Mouse (Mus musculus) cerebellum, postnatal 4 days (tissue): ENCODE measurements at regions not wholly inside any gene's neighbourhood (a gene's known extent, or its start where the extent isn't known, plus 50 kb on each side); places are given as distances from the start of the nearest gene placed in this dataset.

Experiments
- DNase-seq, 2 experiments: peaks; one replicate each; pipeline ENCODE4 v3.0.0; 2022; ENCODE audit warnings: low spot score in 2 of 2, mixed read lengths in 1 of 2

- no peak for DNase-seq
Measured at GRCm38 (mm10) chr16:90666271-90666986, 60.8 kb downstream of the Mis18a start.

DNA sequence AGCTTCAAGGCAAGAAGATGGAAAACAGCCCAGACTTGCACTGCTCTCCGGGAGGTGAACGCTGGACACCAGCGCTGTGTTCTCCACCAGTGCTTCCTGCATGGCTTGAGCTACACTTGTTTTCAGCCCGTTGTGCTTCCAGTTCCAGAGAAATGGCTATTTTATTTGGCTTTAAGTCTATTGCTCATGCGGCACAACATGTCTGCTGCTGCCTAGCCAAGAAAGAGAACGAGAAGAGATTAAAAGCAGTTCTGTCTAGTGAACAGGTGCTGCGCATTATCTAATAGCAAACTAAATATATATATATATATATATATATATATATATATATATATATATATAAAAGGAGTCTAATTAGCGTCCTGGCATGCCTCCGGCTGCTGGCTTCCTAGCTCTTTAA is 63.1 kb downstream of the Mis18a start:
- no peak for DNase-seq

DNA sequence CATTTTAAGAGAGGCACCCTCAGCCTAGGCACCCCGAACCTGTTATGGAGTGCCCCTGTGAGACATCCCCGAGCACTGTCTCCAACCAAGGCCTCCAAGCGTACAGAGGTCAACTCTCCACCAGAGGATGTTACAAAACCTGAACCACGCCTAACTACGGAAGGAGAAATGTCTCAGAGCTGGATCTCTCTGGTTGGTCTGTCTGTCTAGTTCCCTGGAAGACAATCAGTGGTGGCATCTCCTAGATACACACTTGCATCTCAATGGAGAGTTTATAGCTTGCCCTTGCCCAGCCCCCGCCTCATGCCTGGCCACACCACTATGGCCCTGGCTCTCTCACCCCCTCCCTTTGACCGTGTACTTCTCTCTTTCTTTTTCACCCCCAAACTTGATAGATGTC is 69.2 kb downstream of the Mis18a start:
- no peak for DNase-seq

DNA sequence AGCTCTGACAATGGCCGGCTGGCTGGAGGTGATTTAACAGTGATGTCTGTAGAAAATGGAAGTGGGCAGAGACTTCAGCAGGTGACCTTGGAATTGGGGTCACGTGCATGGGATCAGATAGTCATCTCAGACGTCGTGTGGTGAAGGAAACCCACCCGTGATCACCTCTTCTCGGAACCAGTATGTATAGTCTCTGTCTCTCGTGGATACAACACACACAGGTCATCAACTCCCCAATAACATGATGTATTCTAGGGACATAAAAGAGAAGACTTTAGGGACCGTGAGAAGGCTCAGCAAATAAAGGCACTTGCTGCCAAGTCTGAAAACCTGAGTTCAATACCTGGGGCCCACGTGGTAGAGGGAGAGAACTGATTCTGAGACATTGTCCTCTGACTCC is 70.2 kb downstream of the Mis18a start:
- no peak for DNase-seq

GRCm38 (mm10) chr16:90656571-90657011 is 70.6 kb downstream of the Mis18a start:
- peak in 1 of 2 experiments; percentile 52 for DNase-seq

- DNase-seq: no peak
Measured at GRCm38 (mm10) chr16:90654853-90655252, 72.4 kb downstream of the Mis18a start.

- DNase-seq: no peak
Measured at GRCm38 (mm10) chr16:90652821-90653220, 74.4 kb downstream of the Mis18a start.

GRCm38 (mm10) chr16:90648161-90648560 is 79.0 kb downstream of the Mis18a start:
- no peak for DNase-seq

- DNase-seq: no peak
Measured at GRCm38 (mm10) chr16:90642671-90643070, 84.5 kb downstream of the Mis18a start.

GRCm38 (mm10) chr16:90635216-90635615 is 92.0 kb downstream of the Mis18a start:
- no peak for DNase-seq

DNA sequence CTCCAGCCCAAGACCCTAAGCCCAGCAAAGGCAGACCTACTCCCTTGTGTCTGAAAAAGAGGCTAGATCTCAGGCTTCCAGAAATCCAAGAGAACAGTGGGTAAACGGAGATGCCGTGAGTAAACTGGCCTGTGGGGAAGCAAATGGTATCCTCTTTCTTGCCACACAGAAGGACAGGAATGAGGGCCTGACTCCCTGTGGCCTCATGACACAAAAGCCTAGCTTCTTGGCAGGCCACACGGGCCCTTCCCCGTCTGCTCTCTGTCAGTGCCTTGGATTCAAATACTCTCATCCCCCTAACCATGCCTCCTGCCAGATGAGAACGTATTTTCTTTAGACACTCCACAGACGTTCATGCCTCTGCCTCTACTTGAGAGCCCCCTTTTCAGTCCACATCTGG is 97.2 kb downstream of the Mis18a start:
- DNase-seq: peak in 1 of 2 experiments; percentile 20

- DNase-seq: no peak
Measured at GRCm38 (mm10) chr16:90629121-90629930, 97.9 kb downstream of the Mis18a start.

DNA sequence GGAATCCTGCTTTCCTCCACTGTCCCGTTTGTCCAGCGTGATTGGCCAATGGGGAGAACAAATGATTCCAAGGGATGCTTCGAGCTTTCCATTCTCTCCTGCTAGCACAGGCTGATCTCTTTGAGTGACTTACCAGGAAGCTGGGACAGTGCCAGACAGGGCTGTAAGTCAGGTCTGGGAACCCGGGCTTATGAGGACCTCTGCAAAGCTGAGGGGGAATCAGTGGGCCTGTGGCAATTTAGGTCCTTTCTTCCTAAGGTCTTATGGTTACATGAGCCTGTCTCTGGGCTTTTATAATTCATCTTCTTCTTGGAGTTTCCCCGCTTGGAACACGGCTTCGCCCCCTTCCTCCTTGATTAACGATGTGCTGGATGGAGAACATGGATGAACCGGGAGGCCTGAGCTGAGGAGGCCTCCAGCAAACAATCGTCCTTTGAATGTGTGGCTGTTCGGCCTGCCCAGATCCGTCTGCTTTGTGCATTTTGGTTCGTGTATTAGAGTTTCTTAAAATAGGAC is 98.5 kb downstream of the Mis18a start:
- DNase-seq: no peak

GRCm38 (mm10) chr16:90626035-90626670 is 101.1 kb downstream of the Mis18a start:
- no peak for DNase-seq

DNA sequence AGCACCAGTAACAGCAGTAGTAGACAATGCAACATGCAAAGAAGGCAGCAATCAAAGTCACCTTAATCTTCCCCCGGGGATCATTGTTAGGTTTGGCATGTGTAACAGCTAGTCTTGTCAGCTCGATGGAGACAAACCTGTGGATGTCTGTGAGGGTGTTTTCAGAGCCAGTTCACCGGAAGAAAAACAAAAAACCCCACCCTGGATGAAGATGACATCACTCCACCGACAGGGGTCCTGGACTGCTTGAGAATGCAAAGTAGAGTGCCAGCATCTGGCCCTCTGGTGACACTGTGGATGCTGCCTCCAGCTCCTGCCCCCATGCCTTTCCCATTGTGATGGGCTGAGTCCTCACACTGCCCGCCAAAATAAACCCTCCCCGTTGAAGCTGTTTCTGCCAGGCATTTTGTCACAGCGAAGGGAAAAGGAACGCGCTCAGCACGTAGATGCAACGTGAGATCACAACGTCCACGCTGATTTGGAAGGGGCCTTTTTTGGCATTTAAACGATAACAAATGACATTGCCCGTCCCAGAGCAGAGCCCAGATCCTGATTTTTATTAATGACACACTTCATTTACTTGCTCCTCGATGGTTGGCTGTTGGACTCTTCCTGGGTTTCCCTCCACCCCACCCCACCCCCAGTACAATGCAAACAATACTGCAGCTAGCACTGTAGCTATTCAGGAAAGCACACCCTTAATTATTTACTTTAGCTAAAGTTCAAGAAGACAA is 101.7 kb downstream of the Mis18a start:
- no peak for DNase-seq

DNA sequence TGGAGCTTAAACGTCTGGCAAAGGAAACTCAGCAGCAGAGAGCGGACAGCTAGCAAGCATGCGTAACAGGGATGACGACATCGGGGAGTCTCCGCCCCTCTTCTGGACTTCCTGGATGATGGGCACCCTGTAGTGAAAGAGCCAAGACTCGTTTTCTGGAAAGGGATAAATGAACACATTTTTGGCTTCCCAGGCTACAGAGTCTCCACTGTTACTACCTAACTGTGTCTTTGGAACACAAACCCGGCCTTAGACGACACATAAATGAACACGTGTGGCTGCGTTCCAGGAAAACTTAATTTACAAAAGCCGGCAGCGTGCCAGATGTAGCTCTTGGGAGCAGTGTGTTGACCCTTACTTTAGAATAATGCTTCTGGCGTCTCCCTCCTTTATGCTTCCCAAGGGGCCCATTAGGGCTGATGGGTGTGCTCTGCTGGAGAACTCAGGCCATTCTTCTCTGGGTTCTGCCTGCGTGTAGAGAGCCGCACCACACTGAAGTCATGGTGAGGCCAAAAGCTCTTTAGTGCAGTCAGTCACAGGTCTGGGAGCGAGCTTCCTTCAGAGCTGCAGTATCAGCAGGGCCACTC is 103.1 kb downstream of the Mis18a start:
- DNase-seq: peak in 1 of 2 experiments; percentile 50

GRCm38 (mm10) chr16:90622677-90623225 is 104.5 kb downstream of the Mis18a start:
- no peak for DNase-seq

DNA sequence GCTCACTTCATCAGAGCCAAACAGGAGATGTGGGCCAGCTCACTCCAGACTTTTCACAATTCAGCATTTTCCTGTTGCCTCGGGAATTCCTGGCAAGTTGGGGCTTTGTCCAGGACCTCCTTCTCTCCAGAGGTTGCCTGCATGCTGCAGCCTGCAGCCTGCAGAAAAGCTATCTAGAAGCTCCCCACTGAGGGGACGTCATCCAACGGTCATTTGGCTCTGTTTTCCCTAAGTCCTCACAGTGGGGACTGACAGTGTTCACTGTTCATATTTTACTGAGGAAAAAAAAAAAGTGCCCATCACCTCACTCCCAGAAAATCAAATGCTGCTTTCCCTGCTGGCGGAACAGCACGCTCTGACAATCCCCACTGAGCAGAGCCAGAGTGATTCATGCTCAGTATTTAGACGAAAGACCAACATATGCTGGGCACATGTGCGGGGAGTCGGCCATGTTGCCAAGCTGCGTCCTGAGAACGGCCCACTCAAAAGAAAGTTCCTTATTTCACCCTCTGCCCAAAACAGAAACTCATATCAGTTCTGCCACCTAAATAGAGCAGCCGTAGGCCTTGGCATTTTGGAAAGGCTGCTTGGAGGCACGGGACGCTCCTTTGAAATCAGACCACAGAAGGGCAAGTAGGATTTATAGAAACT is 105.3 kb downstream of the Mis18a start:
- peak in 1 of 2 experiments; percentile 22 for DNase-seq

DNA sequence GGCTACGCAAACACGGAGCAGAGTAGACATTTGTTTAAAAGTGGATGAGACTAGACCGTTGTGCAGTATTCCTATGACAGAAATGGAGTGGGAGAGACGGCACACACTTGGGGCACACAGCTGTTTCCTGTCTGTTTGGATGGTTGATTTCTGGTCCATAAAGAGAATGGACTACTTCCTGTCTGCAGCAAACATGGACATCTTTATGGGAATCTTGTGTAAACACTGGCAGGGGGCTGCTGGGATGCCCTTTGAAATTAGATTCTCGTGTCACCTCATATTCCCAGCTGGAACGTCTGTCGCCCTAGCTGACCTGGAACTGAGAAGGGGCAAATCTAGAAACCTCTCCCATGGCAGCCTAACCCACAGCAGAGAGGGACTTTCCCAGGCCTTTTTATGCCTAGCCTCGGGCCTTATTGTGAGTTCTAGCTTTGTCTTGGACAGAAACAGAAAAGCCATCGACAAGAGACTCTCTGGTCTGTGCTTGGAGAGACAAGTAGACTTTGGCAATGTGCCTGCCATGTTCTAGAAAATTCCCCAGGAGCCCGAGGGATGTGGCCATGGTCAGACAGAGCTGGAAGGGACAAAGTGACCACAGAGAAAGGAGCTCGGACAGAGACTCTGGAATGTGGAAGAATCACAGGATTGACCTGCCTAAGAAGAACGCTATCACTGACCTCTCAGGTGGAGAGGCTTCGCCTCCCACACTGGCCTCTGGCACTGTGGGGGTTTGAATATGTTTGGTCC is 107.5 kb downstream of the Mis18a start:
- no peak for DNase-seq

- no peak for DNase-seq
Measured at GRCm38 (mm10) chr16:90615791-90616190, 111.4 kb downstream of the Mis18a start.
